Mouse (Mus musculus): ENCODE measurements around the gene Zfp628.

- peak; percentile 60 for TF ChIP-seq CTCF (conservative IDR thresholded peaks at IDR 0.05; ENCODE audit: low read length)
- no peak for TF ChIP-seq POU5F1 (IDR thresholded peaks at IDR 0.05; ENCODE audit: borderline replicate concordance, low read length)
Measured at GRCm38 (mm10) chr7:4964272-4964671, 49.3 kb downstream of the Zfp628 start, which contains the start of gene Sbk2.
